Mouse (Mus musculus) bone marrow macrophage, adult 2 months (primary cell): ENCODE results near the gene Pitx1.

ENCODE experiments used
- CTCF ChIP-seq: IDR thresholded peaks from 2 replicates; pipeline ENCODE4 v1.5.1; 2012; ENCODE audit warnings: low read depth, mild to moderate bottlenecking, low read length, moderate library complexity
- POLR2A ChIP-seq: IDR thresholded peaks from 2 replicates; pipeline ENCODE4 v1.6.1; 2012; ENCODE audit warnings: mild to moderate bottlenecking, low read depth, low read length, borderline replicate concordance

DNA sequence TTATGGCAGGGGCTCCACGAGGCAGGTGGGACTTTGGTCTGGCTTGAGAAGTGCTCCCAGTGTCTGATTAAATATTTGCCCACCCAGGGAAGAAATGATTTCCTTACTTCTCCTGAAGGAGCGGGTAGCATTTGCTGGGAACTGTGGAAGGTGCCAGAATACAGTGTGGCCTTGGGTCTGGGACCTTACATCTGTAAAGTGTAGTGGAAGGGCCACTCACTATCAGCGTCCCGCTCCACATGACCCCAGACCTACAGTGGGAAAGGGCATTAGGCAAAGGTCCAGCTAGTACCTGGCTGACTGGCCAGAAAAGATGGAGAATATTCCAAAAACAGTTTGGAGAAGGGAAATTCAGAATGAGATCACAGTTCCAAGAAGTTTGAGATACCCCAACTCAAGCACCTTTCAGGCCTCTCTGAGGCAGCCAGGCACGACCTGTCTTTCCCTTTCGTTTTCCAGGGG is 8.3 kb downstream of the Pitx1 start:
- TF ChIP-seq CTCF (no peak), POLR2A (no peak)
